Mouse (Mus musculus) heart, postnatal 0 days (tissue): ENCODE measurements around the gene 6030445D17Rik. TPM values are rescaled to one million over a fixed set of nuclear protein-coding genes. Genes with fewer than 3 reads are reported as not detected.

Source experiments
- ATAC-seq: fragments of 200-750 bp; cut with Nextera tagmentation; 2 replicates; pipeline ENCODE4 v1.8.0; 2017; ENCODE audit warnings: low read depth, moderate number of reproducible peaks, moderate library complexity; ENCODE audit not compliant: insufficient read depth
- DNase-seq: peaks from one replicate; pipeline ENCODE4 v3.0.0-alpha.2; 2016; ENCODE audit warnings: low spot score
- H3K27ac ChIP-seq: fragments of 300-500 bp; sonication (generic); 2 replicates; pipeline ENCODE4 v1.5.1; 2014; ENCODE audit warnings: low read depth, mild to moderate bottlenecking
- H3K27me3 ChIP-seq: fragments of 300-500 bp; sonication (generic); 2 replicates; pipeline ENCODE4 v1.6.1; 2014; ENCODE audit warnings: low read length, mixed read lengths; ENCODE audit not compliant: control insufficient read depth, insufficient read depth
- H3K36me3 ChIP-seq: fragments of 300-500 bp; sonication (generic); replicated peaks from 2 replicates; pipeline ENCODE4 v1.6.1; 2014; ENCODE audit warnings: low read length, mixed read lengths; ENCODE audit not compliant: control insufficient read depth, insufficient read depth
- H3K4me1 ChIP-seq: fragments of 300-500 bp; sonication (generic); 2 replicates; pipeline ENCODE4 v1.6.1; 2014; ENCODE audit warnings: antibody characterized with exemption; ENCODE audit not compliant: control insufficient read depth, insufficient read depth
- H3K4me2 ChIP-seq: fragments of 300-500 bp; sonication (generic); 2 replicates; pipeline ENCODE4 v1.6.1; 2014; ENCODE audit warnings: low read depth, mild to moderate bottlenecking, low read length, moderate library complexity
- H3K4me3 ChIP-seq: fragments of 300-500 bp; sonication (generic); 2 replicates; pipeline ENCODE4 v1.5.1; 2014; ENCODE audit warnings: low read depth, low read length
- H3K9ac ChIP-seq: fragments of 300-500 bp; sonication (generic); replicated peaks from 2 replicates; pipeline ENCODE4 v1.6.1; 2014; ENCODE audit warnings: low read depth, low read length, mixed read lengths
- H3K9me3 ChIP-seq: fragments of 300-500 bp; sonication (generic); replicated peaks from 2 replicates; pipeline ENCODE4 v1.6.1; 2016; ENCODE audit warnings: low read length; ENCODE audit not compliant: control insufficient read depth
- CTCF ChIP-seq: IDR thresholded peaks from 2 replicates; pipeline ENCODE4 v1.5.1; 2016; ENCODE audit warnings: antibody characterized with exemption, control low read depth, low read depth
- EP300 ChIP-seq: IDR thresholded peaks from 2 replicates; pipeline ENCODE4 v1.6.1; 2016; ENCODE audit warnings: antibody characterized with exemption, low read depth
- WGBS: fragments of 180-500 bp; shearing (Covaris S2); extraction: QIAGEN DNeasy Blood & Tissue Kit; methylation state at CpG from one replicate; pipeline ENCODE4 v1.1.7; 2014; 5-methylcytosine and 5-hydroxymethylcytosine counted together
- polyA plus RNA-seq: library from polyadenylated mRNA; unstranded; fragments of >200 nt; fragmentation: Nextera tagmentation; extraction: Ambion mirVana; gene quantifications from 2 replicates; pipeline ENCODE4 v1.2.1, GENCODE M21; 2015
- total RNA-seq: library from RNA; depleted of rRNA; stranded (reverse); fragments of >200 nt; gene quantifications from 2 replicates; pipeline ENCODE4 v1.2.3, GENCODE M21; 2014; ENCODE audit warnings: low replicate concordance

Gene 6030445D17Rik
- total and polyA plus RNA-seq, 2 experiments from 2014 or later, result 0.27 TPM; not detected in 1

- ATAC-seq, result no peak
- TF ChIP-seq EP300, result no peak
- TF ChIP-seq CTCF, result no peak
- Histone ChIP-seq H3K4me2 (no peak overlapping the region), H3K9me3 (no peaks in the 10 kb centered on the region), H3K27me3 (no peaks in the 10 kb centered on the region), H3K4me3 (no peak overlapping the region), H3K27ac (no peak overlapping the region), H3K9ac (no peak overlapping the region), H3K4me1 (peaks cover 7% of the 10 kb centered on the region; the same call in 1 of the 2 replicates), H3K36me3 (no peaks in the 10 kb centered on the region)
- no peak for DNase-seq
- 70% methylated on average over 12 of the region's 12 CpGs for WGBS
Measured at GRCm38 (mm10) chr4:136459210-136459609, 2.8 kb upstream of the 6030445D17Rik start.

GRCm38 (mm10) chr4:136461206-136461605 lies 844 bp upstream of the 6030445D17Rik start:
- Histone ChIP-seq H3K27ac (no peak overlapping the region), H3K9me3 (no peaks in the 10 kb centered on the region), H3K36me3 (no peaks in the 10 kb centered on the region), H3K9ac (no peak overlapping the region), H3K4me1 (peaks cover 9% of the 10 kb centered on the region), H3K4me3 (no peak overlapping the region), H3K4me2 (no peak overlapping the region), H3K27me3 (no peaks in the 10 kb centered on the region)
- no peak for ATAC-seq
- 64% methylated on average over 4 of the region's 4 CpGs for WGBS
- TF ChIP-seq EP300 (no peak), CTCF (no peak)
- DNase-seq, result no peak

- Histone ChIP-seq H3K4me1 (peaks cover 12% of the 10 kb centered on the region), H3K9me3 (no peaks in the 10 kb centered on the region), H3K4me3 (peak overlapping the region; percentile 68), H3K9ac (0 out of 2 replicates have a peak overlapping the region, but pooled peaks have one; percentile 63), H3K27me3 (no peaks in the 10 kb centered on the region), H3K4me2 (peak overlapping the region; percentile 91), H3K36me3 (no peaks in the 10 kb centered on the region), H3K27ac (peak overlapping the region; percentile 96)
- ATAC-seq, result 0 out of 2 replicates have a peak, but pooled peaks have one; percentile 5
- TF ChIP-seq CTCF (no peak), EP300 (no peak)
- 19% methylated on average over 6 of the region's 6 CpGs for WGBS
- no peak for DNase-seq
Measured at GRCm38 (mm10) chr4:136461761-136462085, 327 bp upstream of the 6030445D17Rik start.

DNA sequence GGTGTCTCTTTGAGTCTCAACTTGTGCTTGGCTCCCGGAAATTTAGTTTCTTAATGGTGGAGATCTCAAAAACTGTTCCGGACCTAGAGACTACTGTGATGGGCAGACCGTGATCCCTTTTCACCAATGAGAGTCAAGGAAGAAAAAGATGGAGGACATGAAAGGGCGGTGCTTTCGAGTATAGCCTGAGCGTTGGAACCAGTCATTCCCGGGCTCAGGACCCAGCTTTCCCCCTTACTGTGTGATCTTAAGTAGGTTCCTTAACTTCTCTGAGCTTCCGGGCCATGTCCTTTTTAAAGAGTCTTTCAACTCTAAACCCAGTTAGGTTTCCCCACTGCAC lies 759 bp downstream of the 6030445D17Rik start:
- H3K27me3 ChIP-seq, result no peaks in the 10 kb centered on the region
- peaks cover 12% of the 10 kb centered on the region for H3K4me1 ChIP-seq
- no peaks in the 10 kb centered on the region for H3K9me3 ChIP-seq
- ATAC-seq (peak; percentile 73), DNase-seq (peak; percentile 76)
- TF ChIP-seq EP300 (no peak), CTCF (no peak)
- peak overlapping the region; percentile 96 for H3K27ac ChIP-seq
- H3K4me2 ChIP-seq, result peak overlapping the region; percentile 91
- H3K4me3 ChIP-seq, result peak overlapping the region; percentile 68
- peak overlapping the region; percentile 63 for H3K9ac ChIP-seq
- H3K36me3 ChIP-seq, result no peaks in the 10 kb centered on the region
- 2% methylated on average over 8 of the region's 8 CpGs for WGBS

GRCm38 (mm10) chr4:136463436-136463835 lies 1.4 kb downstream of the 6030445D17Rik start:
- no peaks in the 10 kb centered on the region for H3K27me3 ChIP-seq
- peak overlapping the region; percentile 68 for H3K4me3 ChIP-seq
- H3K9ac ChIP-seq, result no peak overlapping the region
- DNase-seq (no peak), ATAC-seq (no peak)
- H3K9me3 ChIP-seq, result no peaks in the 10 kb centered on the region
- TF ChIP-seq CTCF (no peak), EP300 (no peak)
- H3K36me3 ChIP-seq, result no peaks in the 10 kb centered on the region
- 45% methylated on average over 9 of the region's 9 CpGs for WGBS
- H3K4me1 ChIP-seq, result peaks cover 12% of the 10 kb centered on the region
- peak overlapping the region; percentile 96 for H3K27ac ChIP-seq
- H3K4me2 ChIP-seq, result peak overlapping the region; percentile 91

- H3K4me2 ChIP-seq, result no peak overlapping the region
- H3K9me3 ChIP-seq, result no peaks in the 10 kb centered on the region
- H3K9ac ChIP-seq, result no peak overlapping the region; the same call in 1 of the 2 replicates
- H3K4me1 ChIP-seq, result peaks cover 16% of the 10 kb centered on the region
- WGBS, result 15% methylated on average over 4 of the region's 4 CpGs
- peak overlapping the region; percentile 65 for H3K27ac ChIP-seq
- no peak for ATAC-seq
- no peaks in the 10 kb centered on the region for H3K36me3 ChIP-seq
- TF ChIP-seq EP300 (no peak), CTCF (no peak)
- peak; percentile 31 for DNase-seq
- H3K27me3 ChIP-seq, result no peaks in the 10 kb centered on the region
- no peak overlapping the region for H3K4me3 ChIP-seq
Measured at GRCm38 (mm10) chr4:136466226-136466625, 4.2 kb downstream of the 6030445D17Rik start.
